Mouse (Mus musculus) hindbrain, embryonic 13.5 days (tissue): ENCODE measurements around the gene Kif26a. TPM values are rescaled to one million over a fixed set of nuclear protein-coding genes. Genes with fewer than 3 reads are reported as not detected.

Experiments used
- ATAC-seq: fragments of 200-750 bp; cut with Nextera tagmentation; 2 replicates; pipeline ENCODE4 v1.8.0; 2017; ENCODE audit warnings: moderate TSS enrichment; ENCODE audit not compliant: low FRiP score
- H3K27ac ChIP-seq: fragments of 300-500 bp; sonication (generic); 2 replicates; pipeline ENCODE4 v1.5.1; 2015; ENCODE audit warnings: inconsistent platforms, mild to moderate bottlenecking, moderate library complexity
- H3K27me3 ChIP-seq: fragments of 300-500 bp; sonication (generic); 2 replicates; pipeline ENCODE4 v1.6.1; 2015; ENCODE audit warnings: mild to moderate bottlenecking, inconsistent platforms
- H3K36me3 ChIP-seq: fragments of 300-500 bp; sonication (generic); 2 replicates; pipeline ENCODE4 v1.6.1; 2015; ENCODE audit warnings: mild to moderate bottlenecking, inconsistent platforms
- H3K4me1 ChIP-seq: fragments of 300-500 bp; sonication (generic); replicated peaks from 2 replicates; pipeline ENCODE4 v1.6.1; 2015; ENCODE audit warnings: inconsistent platforms
- H3K4me2 ChIP-seq: fragments of 300-500 bp; sonication (generic); 2 replicates; pipeline ENCODE4 v1.6.1; 2015; ENCODE audit warnings: inconsistent platforms, mild to moderate bottlenecking, moderate library complexity
- H3K4me3 ChIP-seq: fragments of 300-500 bp; sonication (generic); 2 replicates; pipeline ENCODE4 v1.5.1; 2015; ENCODE audit warnings: mild to moderate bottlenecking, inconsistent platforms
- H3K9ac ChIP-seq: fragments of 300-500 bp; sonication (generic); 2 replicates; pipeline ENCODE4 v1.6.1; 2015; ENCODE audit warnings: mild to moderate bottlenecking, inconsistent platforms
- H3K9me3 ChIP-seq: fragments of 300-500 bp; sonication (generic); 2 replicates; pipeline ENCODE4 v1.6.1; 2016; ENCODE audit warnings: inconsistent platforms
- WGBS: fragments of 180-500 bp; shearing (Covaris S2); methylation state at CpG from one replicate; pipeline ENCODE4 v1.1.7; 2015; 5-methylcytosine and 5-hydroxymethylcytosine counted together
- polyA plus RNA-seq: library from polyadenylated mRNA; unstranded; fragments of >200 nt; fragmentation: Nextera tagmentation; extraction: Ambion mirVana; gene quantifications from 2 replicates; pipeline ENCODE4 v1.2.1, GENCODE M21; 2015

Gene Kif26a
- polyA plus RNA-seq, 1 experiment from 2014 or later = 3.8 TPM

GRCm38 (mm10) chr12:112177679-112178078 is 31.7 kb downstream of the Kif26a start:
- Histone ChIP-seq H3K4me1 (peaks cover 13% of the 10 kb centered on the region), H3K9ac (no peak overlapping the region), H3K9me3 (no peaks in the 10 kb centered on the region), H3K36me3 (peaks cover 61% of the 10 kb centered on the region), H3K27me3 (peaks cover 26% of the 10 kb centered on the region), H3K4me3 (no peak overlapping the region), H3K4me2 (no peak overlapping the region), H3K27ac (no peak overlapping the region)
- WGBS = 94% methylated on average over 19 of the region's 19 CpGs
- ATAC-seq = no peak

GRCm38 (mm10) chr12:112179687-112180086 is 33.7 kb downstream of the Kif26a start:
- no peak overlapping the region for H3K4me3 ChIP-seq
- 88% methylated on average over 13 of the region's 13 CpGs for WGBS
- no peak for ATAC-seq
- H3K36me3 ChIP-seq = peaks cover 54% of the 10 kb centered on the region
- peaks cover 25% of the 10 kb centered on the region for H3K4me1 ChIP-seq
- H3K4me2 ChIP-seq = no peak overlapping the region
- H3K27ac ChIP-seq = no peak overlapping the region
- H3K9ac ChIP-seq = no peak overlapping the region
- peaks cover 15% of the 10 kb centered on the region for H3K27me3 ChIP-seq
- no peaks in the 10 kb centered on the region for H3K9me3 ChIP-seq

GRCm38 (mm10) chr12:112181921-112182608 is 36.1 kb downstream of the Kif26a start:
- WGBS = 29% methylated on average over 7 of the region's 7 CpGs

GRCm38 (mm10) chr12:112182609-112182955 is 36.6 kb downstream of the Kif26a start:
- Histone ChIP-seq H3K4me3 (no peak overlapping the region), H3K27ac (no peak overlapping the region), H3K27me3 (peaks cover 12% of the 10 kb centered on the region), H3K36me3 (peaks cover 25% of the 10 kb centered on the region), H3K4me1 (peaks cover 27% of the 10 kb centered on the region), H3K9me3 (no peaks in the 10 kb centered on the region), H3K9ac (peak overlapping the region; percentile 24; the same call in 1 of the 2 replicates), H3K4me2 (no peak overlapping the region)
- ATAC-seq = no peak
- 35% methylated on average over 7 of the region's 7 CpGs for WGBS

More at GRCm38 (mm10) chr12:112181921-112182608, 36.1 kb downstream of the Kif26a start:
- no peak for ATAC-seq
- no peak overlapping the region for H3K4me3 ChIP-seq
- no peaks in the 10 kb centered on the region for H3K9me3 ChIP-seq
- no peak overlapping the region for H3K27ac ChIP-seq
- H3K36me3 ChIP-seq = peaks cover 31% of the 10 kb centered on the region
- no peak overlapping the region for H3K9ac ChIP-seq
- H3K27me3 ChIP-seq = peaks cover 12% of the 10 kb centered on the region
- H3K4me1 ChIP-seq = peaks cover 27% of the 10 kb centered on the region
- no peak overlapping the region for H3K4me2 ChIP-seq

- Histone ChIP-seq H3K36me3 (peaks cover 14% of the 10 kb centered on the region), H3K9ac (no peak overlapping the region), H3K9me3 (no peaks in the 10 kb centered on the region), H3K4me1 (peaks cover 27% of the 10 kb centered on the region), H3K27ac (peak overlapping the region; percentile 62; the same call in 1 of the 2 replicates), H3K27me3 (peaks cover 12% of the 10 kb centered on the region), H3K4me3 (no peak overlapping the region), H3K4me2 (no peak overlapping the region)
- 71% methylated on average over 6 of the region's 6 CpGs for WGBS
- ATAC-seq = no peak
Measured at GRCm38 (mm10) chr12:112183675-112184074, 37.7 kb downstream of the Kif26a start.

GRCm38 (mm10) chr12:112184390-112184789 is 38.4 kb downstream of the Kif26a start:
- Histone ChIP-seq H3K36me3 (peaks cover 7% of the 10 kb centered on the region), H3K4me2 (no peak overlapping the region), H3K9ac (no peak overlapping the region), H3K27ac (peak overlapping the region; percentile 40), H3K27me3 (peaks cover 12% of the 10 kb centered on the region), H3K9me3 (no peaks in the 10 kb centered on the region), H3K4me1 (peaks cover 27% of the 10 kb centered on the region), H3K4me3 (no peak overlapping the region)
- ATAC-seq = no peak
- 52% methylated on average over 3 of the region's 3 CpGs for WGBS

GRCm38 (mm10) chr12:112186899-112187298 is 40.9 kb downstream of the Kif26a start:
- peaks cover 23% of the 10 kb centered on the region for H3K4me1 ChIP-seq
- no peak overlapping the region for H3K4me2 ChIP-seq
- no peaks in the 10 kb centered on the region for H3K36me3 ChIP-seq
- no peak overlapping the region for H3K27ac ChIP-seq
- H3K9ac ChIP-seq = no peak overlapping the region
- H3K4me3 ChIP-seq = no peak overlapping the region
- H3K27me3 ChIP-seq = peaks cover 13% of the 10 kb centered on the region
- no peak for ATAC-seq
- H3K9me3 ChIP-seq = no peaks in the 10 kb centered on the region
- 79% methylated on average over 6 of the region's 6 CpGs for WGBS

- Histone ChIP-seq H3K27me3 (peaks cover 15% of the 10 kb centered on the region; the same call in 1 of the 2 replicates), H3K36me3 (no peaks in the 10 kb centered on the region), H3K9ac (no peak overlapping the region), H3K27ac (no peak overlapping the region), H3K9me3 (no peaks in the 10 kb centered on the region), H3K4me2 (no peak overlapping the region), H3K4me1 (peaks cover 24% of the 10 kb centered on the region), H3K4me3 (no peak overlapping the region)
- 50% methylated on average over 6 of the region's 6 CpGs for WGBS
- no peak for ATAC-seq
Measured at GRCm38 (mm10) chr12:112191753-112192152, 45.7 kb downstream of the Kif26a start.

- ATAC-seq = no peak
- Histone ChIP-seq H3K4me1 (peaks cover 38% of the 10 kb centered on the region), H3K9me3 (no peaks in the 10 kb centered on the region), H3K27me3 (peaks cover 20% of the 10 kb centered on the region; the same call in 1 of the 2 replicates), H3K4me2 (peak overlapping the region; percentile 37), H3K27ac (no peak overlapping the region), H3K36me3 (no peaks in the 10 kb centered on the region), H3K9ac (peak overlapping the region; percentile 43), H3K4me3 (no peak overlapping the region)
- WGBS = 4% methylated on average over 13 of the region's 13 CpGs
Measured at GRCm38 (mm10) chr12:112195019-112195418, 49.0 kb downstream of the Kif26a start.

GRCm38 (mm10) chr12:112196562-112196961 is 50.6 kb downstream of the Kif26a start:
- ATAC-seq = no peak
- Histone ChIP-seq H3K4me1 (peaks cover 43% of the 10 kb centered on the region), H3K9ac (no peak overlapping the region), H3K9me3 (no peaks in the 10 kb centered on the region), H3K27ac (no peak overlapping the region), H3K36me3 (no peaks in the 10 kb centered on the region), H3K4me2 (no peak overlapping the region), H3K27me3 (peaks cover 22% of the 10 kb centered on the region), H3K4me3 (no peak overlapping the region)
- 53% methylated on average over 10 of the region's 10 CpGs for WGBS

- 61% methylated on average over 3 of the region's 3 CpGs for WGBS
- H3K27ac ChIP-seq = no peak overlapping the region
- no peaks in the 10 kb centered on the region for H3K36me3 ChIP-seq
- no peak overlapping the region for H3K4me2 ChIP-seq
- ATAC-seq = no peak
- no peak overlapping the region for H3K9ac ChIP-seq
- H3K4me3 ChIP-seq = no peak overlapping the region
- peaks cover 23% of the 10 kb centered on the region for H3K27me3 ChIP-seq
- peaks cover 42% of the 10 kb centered on the region for H3K4me1 ChIP-seq
- no peaks in the 10 kb centered on the region for H3K9me3 ChIP-seq
Measured at GRCm38 (mm10) chr12:112199363-112199762, 53.4 kb downstream of the Kif26a start.

- Histone ChIP-seq H3K9me3 (no peaks in the 10 kb centered on the region), H3K9ac (no peak overlapping the region), H3K27ac (no peak overlapping the region), H3K27me3 (peaks cover 22% of the 10 kb centered on the region), H3K36me3 (no peaks in the 10 kb centered on the region), H3K4me2 (no peak overlapping the region), H3K4me1 (peaks cover 36% of the 10 kb centered on the region), H3K4me3 (no peak overlapping the region)
- 52% methylated on average over 2 of the region's 2 CpGs for WGBS
- ATAC-seq = no peak
Measured at GRCm38 (mm10) chr12:112200045-112200444, 54.0 kb downstream of the Kif26a start.

GRCm38 (mm10) chr12:112207163-112207562 is 61.2 kb downstream of the Kif26a start:
- WGBS = 61% methylated on average over 2 of the region's 2 CpGs
- Histone ChIP-seq H3K27ac (peak overlapping the region; percentile 8; the same call in 1 of the 2 replicates), H3K36me3 (no peaks in the 10 kb centered on the region), H3K9me3 (no peaks in the 10 kb centered on the region), H3K4me2 (no peak overlapping the region), H3K4me3 (no peak overlapping the region), H3K27me3 (peaks cover 31% of the 10 kb centered on the region), H3K9ac (no peak overlapping the region), H3K4me1 (peaks cover 42% of the 10 kb centered on the region)
- ATAC-seq = peak; percentile 17; the same call in 1 of the 2 replicates
